Mouse (Mus musculus) liver, embryonic 15.5 days (tissue): Measurements from ENCODE around the gene Pkhd1. TPM values are rescaled to one million over a fixed set of nuclear protein-coding genes. Genes with fewer than 3 reads are reported as not detected.

Source experiments
- ATAC-seq: fragments of 200-750 bp; cut with Nextera tagmentation; 2 replicates; pipeline ENCODE4 v1.8.0; 2017; ENCODE audit warnings: moderate number of reproducible peaks, mild to moderate bottlenecking, moderate library complexity; ENCODE audit not compliant: insufficient read depth
- H3K27ac ChIP-seq: fragments of 300-500 bp; sonication (generic); replicated peaks from 2 replicates; pipeline ENCODE4 v1.5.1; 2015; ENCODE audit warnings: mild to moderate bottlenecking, inconsistent platforms
- H3K27me3 ChIP-seq: fragments of 300-500 bp; sonication (generic); 2 replicates; pipeline ENCODE4 v1.6.1; 2015; ENCODE audit warnings: mild to moderate bottlenecking, inconsistent platforms
- H3K36me3 ChIP-seq: fragments of 300-500 bp; sonication (generic); replicated peaks from 2 replicates; pipeline ENCODE4 v1.6.1; 2015; ENCODE audit warnings: moderate library complexity, mild to moderate bottlenecking, inconsistent platforms
- H3K4me1 ChIP-seq: fragments of 300-500 bp; sonication (generic); replicated peaks from 2 replicates; pipeline ENCODE4 v1.6.1; 2015; ENCODE audit warnings: inconsistent platforms
- H3K4me2 ChIP-seq: fragments of 300-500 bp; sonication (generic); 2 replicates; pipeline ENCODE4 v1.6.1; 2015; ENCODE audit warnings: moderate library complexity, mild to moderate bottlenecking, inconsistent platforms
- H3K4me3 ChIP-seq: fragments of 300-500 bp; sonication (generic); replicated peaks from 2 replicates; pipeline ENCODE4 v1.5.1; 2015; ENCODE audit warnings: mild to moderate bottlenecking, inconsistent platforms
- H3K9ac ChIP-seq: fragments of 300-500 bp; sonication (generic); 2 replicates; pipeline ENCODE4 v1.6.1; 2015; ENCODE audit warnings: moderate library complexity, mild to moderate bottlenecking, inconsistent platforms
- H3K9me3 ChIP-seq: fragments of 300-500 bp; sonication (generic); replicated peaks from 2 replicates; pipeline ENCODE4 v1.6.1; 2016; ENCODE audit warnings: inconsistent platforms
- WGBS: fragments of 180-500 bp; shearing (Covaris S2); methylation state at CpG from one replicate; pipeline ENCODE4 v1.1.7; 2015; ENCODE audit warnings: mixed read lengths; ENCODE audit not compliant: insufficient replicate concordance; 5-methylcytosine and 5-hydroxymethylcytosine counted together
- polyA plus RNA-seq: library from polyadenylated mRNA; unstranded; fragments of >200 nt; fragmentation: Nextera tagmentation; extraction: Ambion mirVana; gene quantifications from 2 replicates; pipeline ENCODE4 v1.2.1, GENCODE M21; 2015

Gene Pkhd1
- polyA plus RNA-seq, 1 experiment from 2014 or later = 0.32 TPM

DNA sequence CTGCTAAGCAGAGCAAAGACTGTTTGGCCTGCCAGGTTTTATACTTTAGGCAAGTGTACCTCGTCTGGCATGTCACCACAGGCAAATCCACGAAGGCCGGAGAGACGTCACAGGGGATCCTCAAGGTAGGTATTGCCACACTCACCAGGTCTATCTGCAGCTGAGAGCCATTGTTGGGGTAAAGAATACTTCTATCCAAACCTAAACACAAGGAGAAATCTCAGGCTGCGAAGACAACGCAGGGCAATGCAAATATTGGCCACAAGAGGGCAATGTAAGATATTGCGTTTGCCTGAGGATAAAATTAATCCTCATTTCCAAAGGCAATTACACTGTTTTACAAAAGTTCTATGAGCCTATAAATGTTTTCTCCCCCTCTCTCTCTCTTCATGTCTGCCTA is 5.2 kb downstream of the Pkhd1 start:
- WGBS = 32% methylated on average over 7 of the region's 7 CpGs
- no peaks in the 10 kb centered on the region for H3K27me3 ChIP-seq
- ATAC-seq = no peak
- H3K36me3 ChIP-seq = no peaks in the 10 kb centered on the region
- H3K27ac ChIP-seq = no peak overlapping the region
- H3K9me3 ChIP-seq = no peaks in the 10 kb centered on the region
- no peak overlapping the region for H3K4me2 ChIP-seq
- H3K4me3 ChIP-seq = no peak overlapping the region
- no peaks in the 10 kb centered on the region for H3K4me1 ChIP-seq
- H3K9ac ChIP-seq = no peak overlapping the region

DNA sequence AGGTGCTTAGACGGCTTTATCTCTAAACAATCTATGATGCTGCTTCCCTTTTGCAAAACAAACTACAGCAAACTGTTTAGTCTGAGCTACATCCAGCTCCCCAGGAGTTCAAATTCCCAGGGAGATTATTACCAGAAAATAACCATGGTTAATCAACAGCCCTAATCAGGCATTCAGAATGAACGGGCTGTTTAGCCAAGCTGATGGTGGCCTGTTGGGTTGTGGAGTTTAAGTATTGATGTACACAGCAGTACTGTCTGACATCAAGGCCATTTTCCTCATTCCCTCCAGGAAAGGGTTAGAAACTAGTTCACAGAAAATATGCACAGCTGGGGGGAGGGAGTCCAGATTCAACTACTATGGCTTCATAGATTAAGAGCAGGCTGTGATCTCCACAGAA is 12.4 kb downstream of the Pkhd1 start:
- ATAC-seq = no peak
- no peaks in the 10 kb centered on the region for H3K36me3 ChIP-seq
- H3K27ac ChIP-seq = no peak overlapping the region
- H3K4me3 ChIP-seq = no peak overlapping the region
- H3K4me1 ChIP-seq = no peaks in the 10 kb centered on the region
- H3K4me2 ChIP-seq = no peak overlapping the region
- 52% methylated on average over 2 of the region's 2 CpGs for WGBS
- H3K27me3 ChIP-seq = no peaks in the 10 kb centered on the region
- no peaks in the 10 kb centered on the region for H3K9me3 ChIP-seq
- H3K9ac ChIP-seq = no peak overlapping the region

DNA sequence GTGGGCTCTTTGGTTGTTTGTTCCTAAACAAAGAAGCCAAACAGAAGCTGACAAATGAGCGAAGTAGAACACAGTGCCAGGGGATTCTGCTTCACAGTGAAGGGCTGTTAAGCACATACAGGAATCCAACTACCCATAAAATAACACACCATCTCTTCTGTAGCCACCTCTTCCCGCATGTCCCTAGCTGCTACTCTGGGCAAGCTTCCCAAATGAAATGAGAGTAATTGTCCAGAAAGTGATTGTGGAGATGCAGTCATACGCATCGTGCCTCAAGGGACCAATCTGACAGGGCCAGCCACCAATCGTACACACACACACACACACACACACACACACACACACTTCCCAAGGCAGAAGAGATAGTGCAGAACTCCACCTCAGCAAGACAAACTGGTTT is 27.4 kb downstream of the Pkhd1 start:
- Histone ChIP-seq H3K4me3 (no peak overlapping the region), H3K27me3 (no peaks in the 10 kb centered on the region), H3K27ac (no peak overlapping the region), H3K36me3 (no peaks in the 10 kb centered on the region), H3K4me1 (no peaks in the 10 kb centered on the region), H3K9ac (no peak overlapping the region), H3K4me2 (no peak overlapping the region), H3K9me3 (no peaks in the 10 kb centered on the region)
- WGBS = 63% methylated on average over 5 of the region's 5 CpGs
- ATAC-seq = no peak

DNA sequence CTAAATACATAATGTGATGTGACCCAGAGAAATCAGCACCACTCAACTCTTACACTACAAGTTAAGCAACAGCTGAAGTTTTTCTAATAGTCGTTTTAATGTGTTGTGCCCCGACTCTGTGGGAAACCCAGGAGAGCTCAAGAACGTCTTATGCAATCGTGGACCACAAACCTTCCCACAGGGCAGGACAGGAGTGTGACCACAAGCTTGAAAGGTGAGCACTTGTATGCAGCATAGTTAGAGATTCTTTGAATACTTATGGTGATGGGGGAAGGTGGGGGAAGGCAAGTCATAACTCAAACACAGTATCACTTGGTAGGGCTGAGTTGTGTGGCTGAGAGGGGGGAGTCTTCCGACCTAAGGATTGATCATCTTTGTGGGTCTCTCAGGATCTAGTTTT is 46.4 kb downstream of the Pkhd1 start:
- Histone ChIP-seq H3K27me3 (no peaks in the 10 kb centered on the region), H3K9me3 (no peaks in the 10 kb centered on the region), H3K9ac (no peak overlapping the region), H3K4me3 (no peak overlapping the region), H3K4me2 (no peak overlapping the region), H3K36me3 (no peaks in the 10 kb centered on the region), H3K4me1 (no peaks in the 10 kb centered on the region), H3K27ac (no peak overlapping the region)
- 54% methylated on average over 5 of the region's 5 CpGs for WGBS
- no peak for ATAC-seq

DNA sequence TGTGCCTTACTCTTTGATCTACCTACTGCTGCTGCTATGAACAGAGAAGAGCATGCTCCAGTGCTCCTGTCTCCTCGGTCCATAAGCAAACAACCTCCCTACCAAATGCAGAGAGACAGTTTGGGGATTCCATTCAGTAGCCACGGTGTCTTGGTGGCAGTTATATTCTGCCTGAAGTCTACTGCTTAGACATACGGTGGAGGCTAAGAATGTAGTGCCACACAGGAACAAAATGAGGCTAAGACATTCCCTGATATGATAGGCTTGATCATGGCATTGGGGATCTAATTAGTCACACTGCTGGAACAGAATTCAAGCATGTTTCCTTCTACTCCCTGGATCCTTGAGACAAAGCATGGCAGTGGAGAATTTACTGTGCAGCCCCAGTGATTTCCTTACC is 48.4 kb downstream of the Pkhd1 start:
- Histone ChIP-seq H3K9ac (no peak overlapping the region), H3K27ac (no peak overlapping the region), H3K9me3 (no peaks in the 10 kb centered on the region), H3K4me3 (no peak overlapping the region), H3K27me3 (no peaks in the 10 kb centered on the region), H3K4me1 (no peaks in the 10 kb centered on the region), H3K36me3 (no peaks in the 10 kb centered on the region), H3K4me2 (no peak overlapping the region)
- WGBS = 45% methylated on average over 3 of the region's 3 CpGs
- ATAC-seq = no peak

DNA sequence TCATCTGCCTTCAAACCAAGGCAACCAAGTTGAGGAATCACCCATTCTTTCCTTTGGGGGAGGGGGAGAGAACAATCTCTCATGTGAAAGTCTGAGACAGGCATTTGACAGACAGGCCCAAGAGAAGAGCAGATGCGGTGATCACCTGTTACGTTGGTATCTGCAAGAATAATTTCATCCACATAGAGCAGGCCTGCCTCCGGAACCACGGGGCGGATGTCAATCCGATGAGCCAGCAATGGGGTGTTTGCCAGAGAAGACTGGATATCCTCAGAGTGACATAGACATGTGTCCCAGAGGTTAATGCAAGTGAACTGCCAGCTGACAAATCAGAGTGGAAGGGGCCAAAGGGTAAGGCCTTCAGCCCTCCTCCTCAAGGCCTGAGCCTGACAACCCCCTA is 59.4 kb downstream of the Pkhd1 start:
- ATAC-seq = no peak
- no peaks in the 10 kb centered on the region for H3K9me3 ChIP-seq
- 74% methylated on average over 6 of the region's 6 CpGs for WGBS
- H3K27me3 ChIP-seq = no peaks in the 10 kb centered on the region
- no peaks in the 10 kb centered on the region for H3K4me1 ChIP-seq
- no peak overlapping the region for H3K4me2 ChIP-seq
- H3K4me3 ChIP-seq = no peak overlapping the region
- H3K9ac ChIP-seq = no peak overlapping the region
- no peaks in the 10 kb centered on the region for H3K36me3 ChIP-seq
- no peak overlapping the region for H3K27ac ChIP-seq

DNA sequence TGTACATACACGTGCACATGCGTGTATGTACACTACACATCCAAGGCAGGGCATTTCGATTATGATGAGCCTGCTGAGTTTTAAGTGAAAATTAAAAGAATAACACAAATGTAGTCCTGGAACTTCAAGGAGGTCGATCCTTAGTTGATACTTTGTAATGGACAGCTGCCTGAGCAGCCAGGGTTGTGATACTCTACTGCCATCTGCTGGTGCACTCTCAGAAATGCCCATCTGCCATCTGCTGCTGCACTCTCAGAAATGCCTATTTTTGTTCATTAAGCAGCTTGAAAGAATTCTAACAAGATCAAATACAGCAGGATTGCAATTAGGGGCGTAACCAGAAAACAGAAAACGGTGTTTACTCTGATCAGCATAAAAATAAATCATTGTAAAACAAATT is 63.5 kb downstream of the Pkhd1 start:
- no peaks in the 10 kb centered on the region for H3K9me3 ChIP-seq
- H3K4me1 ChIP-seq = no peaks in the 10 kb centered on the region
- H3K4me2 ChIP-seq = no peak overlapping the region
- H3K36me3 ChIP-seq = no peaks in the 10 kb centered on the region
- no peak overlapping the region for H3K27ac ChIP-seq
- no peak overlapping the region for H3K4me3 ChIP-seq
- WGBS = 19% methylated on average over 6 of the region's 6 CpGs
- H3K9ac ChIP-seq = no peak overlapping the region
- no peak for ATAC-seq
- no peaks in the 10 kb centered on the region for H3K27me3 ChIP-seq

DNA sequence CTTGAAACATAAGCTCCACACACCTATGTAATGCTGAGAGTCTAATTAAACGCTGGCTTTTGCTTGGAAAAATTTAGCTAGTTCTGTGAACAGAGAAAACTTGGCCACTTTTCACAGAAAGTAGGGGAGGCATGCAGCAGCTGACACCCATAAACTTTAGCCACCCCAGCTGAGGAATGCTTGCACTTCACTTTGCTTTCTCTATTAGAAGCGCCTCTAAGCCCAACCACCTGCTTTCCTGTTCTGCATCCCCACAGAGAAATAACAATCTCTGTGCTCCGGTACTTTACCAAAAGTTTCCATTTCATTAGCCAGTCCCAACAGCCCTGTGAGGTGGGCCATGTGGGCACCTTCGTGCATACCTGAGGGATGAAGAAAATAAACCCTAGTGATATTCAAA is 66.5 kb downstream of the Pkhd1 start:
- H3K4me2 ChIP-seq = no peak overlapping the region
- H3K9me3 ChIP-seq = no peaks in the 10 kb centered on the region
- H3K36me3 ChIP-seq = no peaks in the 10 kb centered on the region
- H3K4me1 ChIP-seq = no peaks in the 10 kb centered on the region
- H3K27me3 ChIP-seq = no peaks in the 10 kb centered on the region
- ATAC-seq = no peak
- H3K27ac ChIP-seq = no peak overlapping the region
- no peak overlapping the region for H3K9ac ChIP-seq
- 55% methylated on average over 4 of the region's 4 CpGs for whole genome bisulfite sequencing
- H3K4me3 ChIP-seq = no peak overlapping the region

DNA sequence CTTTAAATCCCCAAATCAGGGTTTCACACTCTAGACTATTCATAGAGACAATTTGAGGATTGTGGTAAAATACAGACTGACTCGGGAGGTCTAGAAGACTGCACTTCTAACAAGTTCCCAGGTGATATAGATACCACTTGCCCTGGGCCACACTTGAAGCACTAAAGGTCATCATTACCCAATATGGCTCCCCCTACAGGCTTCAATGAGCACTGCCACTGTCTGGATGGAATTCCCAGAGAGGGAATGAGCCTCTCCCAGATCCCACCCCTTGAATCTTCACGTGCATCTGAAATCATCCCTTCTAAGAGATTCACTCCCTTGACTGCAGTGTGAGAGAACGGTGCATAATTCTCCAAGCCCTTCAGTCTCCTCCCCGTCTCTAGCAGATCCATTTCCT is 73.3 kb downstream of the Pkhd1 start:
- no peaks in the 10 kb centered on the region for H3K9me3 ChIP-seq
- no peak overlapping the region for H3K4me2 ChIP-seq
- 42% methylated on average over 4 of the region's 4 CpGs for WGBS
- no peaks in the 10 kb centered on the region for H3K36me3 ChIP-seq
- H3K4me3 ChIP-seq = no peak overlapping the region
- no peaks in the 10 kb centered on the region for H3K27me3 ChIP-seq
- no peaks in the 10 kb centered on the region for H3K4me1 ChIP-seq
- no peak for ATAC-seq
- H3K9ac ChIP-seq = no peak overlapping the region
- no peak overlapping the region for H3K27ac ChIP-seq

DNA sequence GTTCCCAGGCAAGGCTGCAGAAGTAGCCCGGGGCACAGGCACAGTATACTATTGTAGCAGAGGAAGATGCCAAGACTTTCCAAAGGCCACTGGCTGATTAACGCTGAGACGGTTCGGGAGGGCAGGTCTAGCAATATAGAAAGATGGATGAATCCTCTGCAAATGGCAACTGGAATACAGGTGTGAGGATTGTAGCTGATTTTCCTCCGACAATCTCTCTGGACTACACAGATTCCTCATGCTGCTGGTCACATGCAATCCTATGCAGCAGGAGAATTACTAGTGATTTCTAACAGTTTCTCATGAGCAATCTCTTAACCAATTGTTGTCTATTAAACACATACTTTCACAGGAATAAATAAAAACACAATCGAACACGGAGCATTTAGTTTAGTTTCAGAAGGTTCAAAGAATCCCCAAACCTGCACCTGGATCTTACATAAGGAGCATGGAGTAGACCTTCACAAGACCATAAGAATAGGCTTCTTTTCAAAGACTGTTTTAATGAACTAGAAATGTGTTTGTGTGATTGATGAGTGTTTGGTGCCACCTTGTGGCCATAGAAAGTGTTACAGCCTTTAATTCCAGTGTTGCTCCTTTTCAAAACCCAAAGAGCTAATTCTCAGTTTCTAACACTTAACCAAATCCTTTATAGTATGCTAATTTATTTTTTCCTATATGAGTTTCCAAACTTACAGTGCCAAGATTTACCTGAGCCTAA is 104.3 kb downstream of the Pkhd1 start:
- Histone ChIP-seq H3K9ac (no peak overlapping the region), H3K36me3 (no peaks in the 10 kb centered on the region)
- 59% methylated on average over 7 of the region's 7 CpGs for WGBS

DNA sequence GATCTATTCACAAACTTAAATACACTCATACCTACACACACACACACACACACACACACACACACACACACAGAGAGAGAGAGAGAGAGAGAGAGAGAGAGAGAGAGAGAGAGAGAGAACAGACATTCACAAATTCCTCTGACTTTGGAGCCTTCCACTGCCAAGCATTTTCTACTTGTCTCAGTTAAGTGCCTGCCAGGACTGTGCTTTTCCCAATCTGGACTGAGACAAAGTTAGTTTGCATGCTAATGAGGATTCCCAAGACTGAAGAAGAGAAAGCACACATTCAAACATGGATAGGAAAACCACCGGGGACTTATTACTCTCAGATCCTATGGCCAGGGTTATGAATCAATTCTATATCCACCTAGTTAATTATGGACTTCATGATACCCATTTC is 118.9 kb downstream of the Pkhd1 start:
- no peak overlapping the region for H3K9ac ChIP-seq
- H3K27me3 ChIP-seq = no peaks in the 10 kb centered on the region
- H3K4me3 ChIP-seq = no peak overlapping the region
- H3K27ac ChIP-seq = no peak overlapping the region
- no peaks in the 10 kb centered on the region for H3K4me1 ChIP-seq
- H3K4me2 ChIP-seq = no peak overlapping the region
- H3K9me3 ChIP-seq = no peaks in the 10 kb centered on the region
- no peaks in the 10 kb centered on the region for H3K36me3 ChIP-seq
- 59% methylated on average over 1 of the region's 1 CpGs for WGBS
- ATAC-seq = no peak

More for the DNA sequence above, 104.3 kb downstream of the Pkhd1 start:
- Histone ChIP-seq H3K4me1 (no peaks in the 10 kb centered on the region), H3K27ac (no peak overlapping the region), H3K4me2 (no peak overlapping the region), H3K27me3 (no peaks in the 10 kb centered on the region), H3K9me3 (no peaks in the 10 kb centered on the region), H3K4me3 (no peak overlapping the region)
- no peak for ATAC-seq

DNA sequence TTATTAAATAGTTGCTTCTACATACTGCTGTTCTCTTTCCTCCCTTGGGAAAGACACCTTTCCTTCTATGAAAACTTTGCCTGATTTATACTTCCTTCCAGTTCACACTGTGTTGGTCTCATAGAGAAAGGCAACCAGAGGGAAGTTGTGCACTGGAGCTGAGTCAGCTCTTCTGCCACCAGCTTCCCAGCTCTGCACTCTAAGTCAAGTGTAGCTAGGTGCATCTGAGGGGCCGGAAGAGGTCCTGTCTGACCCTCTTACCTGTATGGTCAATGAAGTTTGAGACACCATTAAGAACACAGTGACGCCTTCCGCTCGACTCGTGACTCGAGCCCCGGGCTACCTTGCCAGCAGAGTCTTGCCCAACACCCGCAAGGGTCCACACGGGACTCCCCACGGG is 131.8 kb downstream of the Pkhd1 start:
- no peaks in the 10 kb centered on the region for H3K36me3 ChIP-seq
- H3K9ac ChIP-seq = no peak overlapping the region
- H3K9me3 ChIP-seq = no peaks in the 10 kb centered on the region
- H3K4me2 ChIP-seq = no peak overlapping the region
- no peaks in the 10 kb centered on the region for H3K4me1 ChIP-seq
- H3K27ac ChIP-seq = no peak overlapping the region
- WGBS = 88% methylated on average over 9 of the region's 10 CpGs
- H3K27me3 ChIP-seq = no peaks in the 10 kb centered on the region
- no peak for ATAC-seq
- H3K4me3 ChIP-seq = no peak overlapping the region
